Mouse (Mus musculus): ENCODE results near the gene Idh3b. TPM values are rescaled to one million over a fixed set of nuclear protein-coding genes. Genes with fewer than 3 reads are reported as not detected.

The Idh3b gene
- polyA plus RNA-seq, 1 experiment from 2014 or later = 97.9 TPM

DNA sequence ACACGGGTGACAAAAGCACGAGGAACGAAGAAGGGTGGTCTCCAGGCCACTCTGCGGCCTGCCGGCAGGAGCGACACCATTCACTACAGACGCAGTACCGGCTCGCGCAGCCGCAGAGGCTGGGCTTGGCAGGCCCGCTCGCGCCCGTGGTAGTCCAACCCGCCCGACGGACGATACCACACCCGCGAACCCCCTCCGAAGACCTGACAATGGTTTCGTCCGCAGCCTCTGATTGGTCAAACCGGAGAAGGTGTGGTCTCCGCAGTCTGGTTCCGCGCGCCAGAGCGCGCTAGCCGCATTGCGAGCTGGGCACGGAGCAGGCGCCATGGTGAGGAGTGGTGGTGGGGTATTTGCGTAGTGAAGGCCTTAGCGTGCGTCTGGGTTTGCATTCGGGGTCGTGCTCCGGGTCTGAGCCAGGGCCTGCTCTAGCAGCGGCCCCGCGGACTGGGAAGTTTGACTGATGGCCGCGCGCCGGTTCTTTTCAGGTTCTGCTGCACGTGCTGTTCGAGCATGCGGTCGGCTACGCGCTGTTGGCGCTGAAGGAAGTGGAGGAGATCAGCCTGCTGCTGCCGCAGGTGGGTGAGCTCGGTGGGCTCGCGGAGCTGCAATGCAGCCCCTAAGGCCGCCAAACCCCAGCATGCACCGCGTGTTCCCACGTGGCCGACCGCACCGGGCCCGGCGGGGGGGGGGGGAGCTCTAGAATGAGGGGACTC, 10.0 kb downstream of the Idh3b start, which contains the start of gene Nop56:
TSS of gene Nop56 (plus strand) at position 282 of the 713 bp plus-strand sequence.
- no peaks in the 10 kb centered on the region for H3K27me3 ChIP-seq (replicated peaks; ENCODE audit: insufficient read depth, low read length)
- H3K4me1 ChIP-seq (ENCODE audit: insufficient read depth, low read depth, low read length) = peaks cover 7% of the 10 kb centered on the region; the same call in 1 of the 2 replicates
- peaks cover 8% of the 10 kb centered on the region for H3K36me3 ChIP-seq (ENCODE audit: insufficient read depth, low read length)
- peak within 1 kb of the TSS; percentile 82 for H3K4me2 ChIP-seq (replicated peaks; ENCODE audit: low read depth, low read length)
- TF ChIP-seq CTCF (IDR thresholded peaks at IDR 0.05) (peak; percentile 30), EP300 (IDR thresholded peaks at IDR 0.05) (no peak)
- WGBS = 1% methylated on average over 67 of the region's 68 CpGs
- DNase-seq (ENCODE audit: low spot score) (peak; percentile 98), ATAC-seq (peak; percentile 99)
- H3K27ac ChIP-seq (ENCODE audit: low read length) = peak within 1 kb of the TSS; percentile 55
- no peaks in the 10 kb centered on the region for H3K9me3 ChIP-seq (ENCODE audit: low read length)
- peak within 1 kb of the TSS; percentile 77 for H3K9ac ChIP-seq (replicated peaks; ENCODE audit: low read depth)
- H3K4me3 ChIP-seq (ENCODE audit: low read depth, low read length) = peak within 1 kb of the TSS; percentile 72

DNA sequence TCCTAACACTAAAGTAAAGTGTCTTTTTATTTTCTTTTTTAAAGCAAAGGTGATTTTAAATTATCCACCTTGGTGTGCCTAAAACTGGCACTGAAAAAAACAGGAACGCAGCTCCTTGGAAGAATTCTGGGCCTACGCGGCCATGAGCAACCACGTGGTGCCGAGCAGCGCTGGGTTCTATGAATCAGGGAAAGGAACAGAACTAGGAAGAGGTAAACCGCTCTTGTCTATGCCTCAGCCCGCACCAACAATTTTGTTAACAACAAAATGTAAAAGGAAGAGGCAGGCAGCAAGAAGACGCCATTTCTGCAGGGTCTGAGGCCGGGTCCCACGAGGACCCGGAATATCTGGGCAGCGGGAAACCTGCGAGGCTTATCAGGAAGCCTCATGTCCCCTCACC, 10.6 kb downstream of the Idh3b start:
- TF ChIP-seq CTCF (IDR thresholded peaks at IDR 0.05) (no peak), EP300 (IDR thresholded peaks at IDR 0.05) (no peak)
- peak overlapping the region; percentile 72 for H3K4me3 ChIP-seq (ENCODE audit: low read depth, low read length)
- peaks cover 6% of the 10 kb centered on the region; the same call in 1 of the 2 replicates for H3K36me3 ChIP-seq (ENCODE audit: insufficient read depth, low read length)
- DNase-seq (ENCODE audit: low spot score) (peak; percentile 30), ATAC-seq (peak; percentile 1; the same call in 1 of the 2 replicates)
- peak overlapping the region; percentile 82 for H3K4me2 ChIP-seq (replicated peaks; ENCODE audit: low read depth, low read length)
- peaks cover 7% of the 10 kb centered on the region; the same call in 1 of the 2 replicates for H3K4me1 ChIP-seq (ENCODE audit: insufficient read depth, low read depth, low read length)
- H3K27ac ChIP-seq (ENCODE audit: low read length) = peak overlapping the region; percentile 34
- peak overlapping the region; percentile 77 for H3K9ac ChIP-seq (replicated peaks; ENCODE audit: low read depth)
- H3K27me3 ChIP-seq (replicated peaks; ENCODE audit: insufficient read depth, low read length) = no peaks in the 10 kb centered on the region
- under 1% methylated on average over 14 of the region's 14 CpGs for WGBS
- H3K9me3 ChIP-seq (ENCODE audit: low read length) = no peaks in the 10 kb centered on the region

DNA sequence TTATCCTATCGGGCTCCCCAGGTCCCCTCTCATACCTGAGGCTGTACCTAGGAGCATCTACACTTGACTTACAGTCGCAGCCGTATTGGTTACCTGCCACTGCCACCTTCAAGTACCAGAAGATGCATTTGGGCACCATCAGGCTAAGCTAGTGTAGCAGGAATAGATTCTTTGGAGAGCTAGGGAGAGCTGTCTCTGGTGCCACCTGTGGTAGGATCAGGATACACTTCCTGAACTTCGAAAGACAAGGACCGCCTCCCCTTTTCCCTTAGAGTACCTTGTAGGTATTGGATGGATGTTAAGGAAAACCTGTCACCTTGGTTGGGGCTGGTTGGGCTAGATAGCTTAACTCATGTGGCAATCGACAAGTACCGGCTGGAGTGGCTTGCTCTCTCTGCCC, 16.3 kb downstream of the Idh3b start:
- WGBS = 64% methylated on average over 7 of the region's 7 CpGs
- TF ChIP-seq EP300 (IDR thresholded peaks at IDR 0.05) (no peak), CTCF (IDR thresholded peaks at IDR 0.05) (no peak)
- Histone ChIP-seq H3K9me3 (ENCODE audit: low read length) (no peaks in the 10 kb centered on the region), H3K9ac (replicated peaks; ENCODE audit: low read depth) (no peak overlapping the region), H3K4me2 (replicated peaks; ENCODE audit: low read depth, low read length) (no peak overlapping the region), H3K27me3 (replicated peaks; ENCODE audit: insufficient read depth, low read length) (no peaks in the 10 kb centered on the region), H3K4me1 (ENCODE audit: insufficient read depth, low read depth, low read length) (no peaks in the 10 kb centered on the region), H3K36me3 (ENCODE audit: insufficient read depth, low read length) (no peaks in the 10 kb centered on the region), H3K4me3 (ENCODE audit: low read depth, low read length) (no peak overlapping the region), H3K27ac (ENCODE audit: low read length) (no peak overlapping the region)
- ATAC-seq (no peak), DNase-seq (ENCODE audit: low spot score) (no peak)

DNA sequence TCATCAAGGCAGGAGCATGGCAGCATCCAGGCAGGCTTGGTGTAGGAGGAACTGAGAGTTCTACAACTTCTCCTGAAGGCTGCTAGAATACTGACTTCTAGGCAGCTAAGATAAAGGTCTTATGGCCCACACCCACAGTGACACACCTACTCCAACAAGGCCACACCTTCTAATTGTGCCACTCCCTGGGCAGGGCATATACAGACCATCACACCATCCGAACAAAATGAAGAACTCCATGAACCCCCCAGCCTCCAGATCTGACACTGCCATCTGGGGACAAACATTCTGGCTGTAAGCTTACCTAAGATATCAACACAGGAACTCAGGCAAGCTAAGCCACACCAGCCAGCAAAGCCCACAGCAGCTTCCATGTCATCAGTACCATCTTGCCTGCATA, 18.8 kb downstream of the Idh3b start:
- Histone ChIP-seq H3K4me2 (replicated peaks; ENCODE audit: low read depth, low read length) (no peak overlapping the region), H3K9me3 (ENCODE audit: low read length) (no peaks in the 10 kb centered on the region), H3K4me3 (ENCODE audit: low read depth, low read length) (no peak overlapping the region), H3K36me3 (ENCODE audit: insufficient read depth, low read length) (no peaks in the 10 kb centered on the region), H3K9ac (replicated peaks; ENCODE audit: low read depth) (no peak overlapping the region), H3K27ac (ENCODE audit: low read length) (no peak overlapping the region), H3K4me1 (ENCODE audit: insufficient read depth, low read depth, low read length) (no peaks in the 10 kb centered on the region), H3K27me3 (replicated peaks; ENCODE audit: insufficient read depth, low read length) (no peaks in the 10 kb centered on the region)
- 91% methylated on average over 1 of the region's 1 CpGs for WGBS
- DNase-seq (ENCODE audit: low spot score) (no peak), ATAC-seq (no peak)
- TF ChIP-seq CTCF (IDR thresholded peaks at IDR 0.05) = no peak
- TF ChIP-seq EP300 (IDR thresholded peaks at IDR 0.05) = no peak

DNA sequence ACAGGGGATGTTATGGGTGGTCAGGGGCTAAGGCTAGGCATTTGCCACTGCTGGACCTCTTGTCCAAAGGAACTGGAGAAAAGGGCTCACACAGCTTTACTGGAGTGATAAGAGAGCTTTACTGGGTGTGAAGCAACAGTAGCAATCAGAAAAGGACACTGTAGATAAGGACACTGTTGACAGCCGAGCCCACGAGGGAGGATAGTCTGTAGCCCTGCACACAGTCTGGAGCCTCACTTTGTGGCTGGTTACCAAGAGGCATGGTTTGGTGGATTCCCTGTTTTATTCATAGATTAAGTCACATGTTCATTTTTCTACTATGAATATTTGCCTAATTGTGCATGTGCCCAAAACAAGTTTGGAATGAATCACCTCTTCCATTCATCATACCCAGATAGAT, 21.9 kb downstream of the Idh3b start:
- no peaks in the 10 kb centered on the region for H3K27me3 ChIP-seq (replicated peaks; ENCODE audit: insufficient read depth, low read length)
- DNase-seq (ENCODE audit: low spot score) = no peak
- no peak overlapping the region for H3K4me3 ChIP-seq (ENCODE audit: low read depth, low read length)
- H3K4me2 ChIP-seq (replicated peaks; ENCODE audit: low read depth, low read length) = no peak overlapping the region
- H3K4me1 ChIP-seq (ENCODE audit: insufficient read depth, low read depth, low read length) = no peaks in the 10 kb centered on the region
- H3K9me3 ChIP-seq (ENCODE audit: low read length) = no peaks in the 10 kb centered on the region
- WGBS = 27% methylated on average over 2 of the region's 2 CpGs
- TF ChIP-seq CTCF (IDR thresholded peaks at IDR 0.05) (no peak), EP300 (IDR thresholded peaks at IDR 0.05) (no peak)
- no peak overlapping the region for H3K9ac ChIP-seq (replicated peaks; ENCODE audit: low read depth)
- no peaks in the 10 kb centered on the region for H3K36me3 ChIP-seq (ENCODE audit: insufficient read depth, low read length)
- no peak overlapping the region for H3K27ac ChIP-seq (ENCODE audit: low read length)
- no peak for ATAC-seq

GRCm38 (mm10) chr2:130261914-130262313, 22.4 kb downstream of the Idh3b start:
- no peak overlapping the region for H3K4me2 ChIP-seq (replicated peaks; ENCODE audit: low read depth, low read length)
- no peaks in the 10 kb centered on the region for H3K4me1 ChIP-seq (ENCODE audit: insufficient read depth, low read depth, low read length)
- no peak overlapping the region for H3K4me3 ChIP-seq (ENCODE audit: low read depth, low read length)
- H3K27ac ChIP-seq (ENCODE audit: low read length) = no peak overlapping the region
- no peaks in the 10 kb centered on the region for H3K9me3 ChIP-seq (ENCODE audit: low read length)
- ATAC-seq = no peak
- no peaks in the 10 kb centered on the region for H3K27me3 ChIP-seq (replicated peaks; ENCODE audit: insufficient read depth, low read length)
- TF ChIP-seq CTCF (IDR thresholded peaks at IDR 0.05) = no peak
- no peak for TF ChIP-seq EP300 (IDR thresholded peaks at IDR 0.05)
- DNase-seq (ENCODE audit: low spot score) = no peak
- H3K9ac ChIP-seq (replicated peaks; ENCODE audit: low read depth) = no peak overlapping the region
- H3K36me3 ChIP-seq (ENCODE audit: insufficient read depth, low read length) = no peaks in the 10 kb centered on the region
- 66% methylated on average over 2 of the region's 2 CpGs for WGBS
